Mouse (Mus musculus): ENCODE results near the gene Hoxb4.

Gene Hoxb4

GRCm38 (mm10) chr11:96314671-96315343, 3.3 kb upstream of the Hoxb4 start:
- DNase-seq (ENCODE audit: low spot score) = no peak

- no peak for DNase-seq (ENCODE audit: low spot score)
Measured at GRCm38 (mm10) chr11:96315344-96315681, 2.8 kb upstream of the Hoxb4 start.

- DNase-seq (ENCODE audit: low spot score) = no peak
Measured at GRCm38 (mm10) chr11:96316696-96317607, 1.1 kb upstream of the Hoxb4 start.

GRCm38 (mm10) chr11:96318368-96319070, 452 bp downstream of the Hoxb4 start:
- no peak for DNase-seq (ENCODE audit: low spot score)

GRCm38 (mm10) chr11:96319071-96319902, 1.2 kb downstream of the Hoxb4 start:
- no peak for DNase-seq (ENCODE audit: low spot score)

GRCm38 (mm10) chr11:96319910-96320309, 1.8 kb downstream of the Hoxb4 start:
- no peak for DNase-seq (ENCODE audit: low spot score)

GRCm38 (mm10) chr11:96320688-96321087, 2.6 kb downstream of the Hoxb4 start:
- no peak for DNase-seq (ENCODE audit: low spot score)

- DNase-seq (ENCODE audit: low spot score) = no peak
Measured at GRCm38 (mm10) chr11:96321846-96322245, 3.8 kb downstream of the Hoxb4 start.

- no peak for DNase-seq (ENCODE audit: low spot score)
Measured at GRCm38 (mm10) chr11:96322738-96323137, 4.7 kb downstream of the Hoxb4 start.

- DNase-seq (ENCODE audit: low spot score) = no peak
Measured at GRCm38 (mm10) chr11:96323154-96323553, 5.1 kb downstream of the Hoxb4 start, which contains the start of gene Hoxb3. Hoxb3 (plus strand) TSS chr11:96323326.

GRCm38 (mm10) chr11:96324125-96324524, 6.1 kb downstream of the Hoxb4 start:
- no peak for DNase-seq (ENCODE audit: low spot score)

- DNase-seq (ENCODE audit: low spot score) = no peak
Measured at GRCm38 (mm10) chr11:96324965-96325364, 6.9 kb downstream of the Hoxb4 start.

- no peak for DNase-seq (ENCODE audit: low spot score)
Measured at GRCm38 (mm10) chr11:96325747-96326212, 7.7 kb downstream of the Hoxb4 start.

- no peak for DNase-seq (ENCODE audit: low spot score)
Measured at GRCm38 (mm10) chr11:96326705-96327104, 8.6 kb downstream of the Hoxb4 start.

- DNase-seq (ENCODE audit: low spot score) = no peak
Measured at GRCm38 (mm10) chr11:96327122-96327521, 9.1 kb downstream of the Hoxb4 start.

GRCm38 (mm10) chr11:96327750-96328149, 9.7 kb downstream of the Hoxb4 start:
- no peak for DNase-seq (ENCODE audit: low spot score)

- no peak for DNase-seq (ENCODE audit: low spot score)
Measured at GRCm38 (mm10) chr11:96328605-96329004, 10.5 kb downstream of the Hoxb4 start.

GRCm38 (mm10) chr11:96332105-96332504, 14.0 kb downstream of the Hoxb4 start:
- no peak for DNase-seq (ENCODE audit: low spot score)

GRCm38 (mm10) chr11:96332618-96333032, 14.6 kb downstream of the Hoxb4 start:
- DNase-seq (ENCODE audit: low spot score) = no peak

- DNase-seq (ENCODE audit: low spot score) = no peak
Measured at GRCm38 (mm10) chr11:96333241-96334001, 15.4 kb downstream of the Hoxb4 start.

GRCm38 (mm10) chr11:96334002-96334364, 15.9 kb downstream of the Hoxb4 start:
- no peak for DNase-seq (ENCODE audit: low spot score)
